Mouse (Mus musculus) embryonic facial prominence, embryonic 14.5 days (tissue): ENCODE measurements around the gene Olfr1158. TPM values are rescaled to one million over a fixed set of nuclear protein-coding genes. Genes with fewer than 3 reads are reported as not detected.

Experiments used
- polyA plus RNA-seq: library from polyadenylated mRNA; unstranded; fragments of >200 nt; fragmentation: Nextera tagmentation; extraction: Ambion mirVana; gene quantifications from 2 replicates; pipeline ENCODE4 v1.2.1, GENCODE M21; 2014

The Olfr1158 gene
- polyA plus RNA-seq, 1 experiment from 2014 or later, result not detected

Other genes with a start within 250 kb of the Olfr1158 start
- gene Olfr1140, start 246.4 kb upstream of the Olfr1158 start, polyA plus RNA-seq, result not detected in 2 replicates
- gene Olfr1141, start 236.1 kb upstream of the Olfr1158 start, polyA plus RNA-seq, result not detected in 2 replicates
- gene Olfr152, start 210.6 kb upstream of the Olfr1158 start, polyA plus RNA-seq, result not detected in 2 replicates
- gene Olfr1143, start 189.5 kb upstream of the Olfr1158 start, polyA plus RNA-seq, result 0.18 TPM in 1 of 2 replicates, not detected in the other
- gene Olfr1145, start 180.3 kb upstream of the Olfr1158 start, polyA plus RNA-seq, result not detected in 2 replicates
- gene Olfr1148, start 159.6 kb upstream of the Olfr1158 start, polyA plus RNA-seq, result not detected in 2 replicates
- gene Olfr1150-ps1, start 146.1 kb upstream of the Olfr1158 start, polyA plus RNA-seq, result not detected in 2 replicates
- not detected in 2 replicates for gene Olfr1151, start 134.3 kb upstream of the Olfr1158 start, polyA plus RNA-seq
- 0.06 TPM in 1 of 2 replicates, not detected in the other for gene Olfr1152, start 123.6 kb upstream of the Olfr1158 start, polyA plus RNA-seq
- 0.11 TPM in 1 of 2 replicates, not detected in the other for gene Olfr1153, start 95.2 kb upstream of the Olfr1158 start, polyA plus RNA-seq
- not detected in 2 replicates for gene Olfr1154, start 84.9 kb upstream of the Olfr1158 start, polyA plus RNA-seq
- not detected in 2 replicates for gene Olfr1155, start 45.0 kb upstream of the Olfr1158 start, polyA plus RNA-seq
- gene Olfr1156, start 37.0 kb upstream of the Olfr1158 start, polyA plus RNA-seq, result 0.11 TPM in 1 of 2 replicates, not detected in the other
- gene Olfr1157, start 21.8 kb upstream of the Olfr1158 start, polyA plus RNA-seq, result not detected in 2 replicates
- not detected in 2 replicates for gene Olfr74, start 15.4 kb upstream of the Olfr1158 start, polyA plus RNA-seq
- gene Olfr1160, start 18.2 kb downstream of the Olfr1158 start, polyA plus RNA-seq, result not detected in 2 replicates
- gene Olfr1161, start 32.7 kb downstream of the Olfr1158 start, polyA plus RNA-seq, result not detected in 2 replicates
- gene Olfr73, start 47.6 kb downstream of the Olfr1158 start, polyA plus RNA-seq, result not detected in 2 replicates
- gene Olfr1162, start 61.0 kb downstream of the Olfr1158 start, polyA plus RNA-seq, result 0.09 TPM in 1 of 2 replicates, not detected in the other
- gene Olfr1163, start 81.7 kb downstream of the Olfr1158 start, polyA plus RNA-seq, result not detected in 2 replicates
- not detected in 2 replicates for gene Olfr1164, start 103.9 kb downstream of the Olfr1158 start, polyA plus RNA-seq
- gene Olfr1166, start 138.2 kb downstream of the Olfr1158 start, polyA plus RNA-seq, result 0.11 TPM in 1 of 2 replicates, not detected in the other
- not detected in 2 replicates for gene Olfr1167, start 165.1 kb downstream of the Olfr1158 start, polyA plus RNA-seq
- gene Olfr1168, start 191.8 kb downstream of the Olfr1158 start, polyA plus RNA-seq, result not detected in 2 replicates
- gene Olfr1170, start 238.2 kb downstream of the Olfr1158 start, polyA plus RNA-seq, result not detected in 2 replicates